Mouse (Mus musculus): ENCODE measurements around the gene Ptbp2. TPM values are rescaled to one million over a fixed set of nuclear protein-coding genes. Genes with fewer than 3 reads are reported as not detected.

Gene Ptbp2
- total RNA-seq (2021) = 100 to 1,000 TPM; 123 to 145 TPM

DNA sequence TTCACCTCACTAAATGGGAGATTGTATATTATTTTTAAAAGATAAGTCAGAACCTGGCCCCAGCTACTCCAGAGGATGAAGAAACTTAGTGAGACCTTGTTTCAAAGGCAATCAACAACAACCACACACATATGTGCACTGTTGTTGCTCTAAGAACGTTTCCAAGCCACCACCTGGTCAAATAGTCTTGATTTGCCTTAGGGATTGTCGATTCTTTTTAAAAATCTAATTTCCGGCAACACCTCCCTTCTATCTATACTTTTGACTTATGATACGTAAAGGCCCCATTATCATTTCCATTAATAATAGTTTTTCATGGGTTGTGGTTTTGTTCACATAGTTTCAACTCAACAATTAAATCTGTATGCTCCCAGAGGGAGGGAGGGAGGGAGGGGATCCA is at the start of gene Ptbp2:
Gene Ptbp2, minus strand, starts transcription at position 101 of the 400 bp plus-strand sequence.
- DNase-seq (ENCODE audit: extremely low spot score in 1 of 2, low spot score in 1 of 2) = no peak

DNA sequence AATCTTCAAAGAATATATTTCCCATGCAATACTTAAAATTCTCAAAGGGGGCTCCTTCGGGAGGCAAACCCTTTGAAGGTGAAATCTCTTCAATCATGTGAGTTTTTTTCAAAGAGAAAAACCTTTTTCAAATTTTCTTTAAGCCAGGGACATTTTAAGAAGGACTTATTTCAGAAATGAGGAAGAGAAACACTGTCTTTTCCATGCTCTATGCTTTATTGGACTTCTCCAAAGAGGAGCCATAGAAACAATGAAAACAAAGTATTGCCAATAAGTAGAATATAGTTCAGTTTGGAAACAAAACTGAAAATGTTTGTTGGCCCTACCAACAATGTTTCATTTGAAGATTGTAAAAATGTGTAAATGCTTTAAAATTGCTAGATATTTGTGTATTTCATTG is 30.4 kb upstream of the Ptbp2 start:
- no peak for DNase-seq (ENCODE audit: extremely low spot score in 1 of 2, low spot score in 1 of 2)

DNA sequence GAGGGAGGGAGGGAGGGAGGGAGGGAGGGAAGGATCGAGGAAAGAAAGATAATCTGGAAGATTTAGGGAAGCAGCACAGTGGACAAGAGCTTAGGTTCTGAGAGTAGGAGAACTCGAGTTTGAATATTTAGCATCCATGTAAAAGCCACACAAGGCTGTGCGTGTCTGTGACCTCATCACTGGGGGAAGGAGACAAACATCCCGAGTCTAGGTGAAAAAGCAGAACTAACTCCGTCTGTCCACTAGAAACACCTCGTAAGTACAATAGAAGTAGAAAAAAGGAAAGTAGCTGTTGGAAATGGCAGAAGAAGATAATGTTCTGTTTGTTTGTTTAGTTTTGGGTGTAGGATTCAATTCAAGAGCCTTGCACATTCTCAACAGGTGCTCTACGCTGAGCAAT is 21.9 kb upstream of the Ptbp2 start:
- DNase-seq (ENCODE audit: extremely low spot score in 1 of 2, low spot score in 1 of 2) = no peak

DNA sequence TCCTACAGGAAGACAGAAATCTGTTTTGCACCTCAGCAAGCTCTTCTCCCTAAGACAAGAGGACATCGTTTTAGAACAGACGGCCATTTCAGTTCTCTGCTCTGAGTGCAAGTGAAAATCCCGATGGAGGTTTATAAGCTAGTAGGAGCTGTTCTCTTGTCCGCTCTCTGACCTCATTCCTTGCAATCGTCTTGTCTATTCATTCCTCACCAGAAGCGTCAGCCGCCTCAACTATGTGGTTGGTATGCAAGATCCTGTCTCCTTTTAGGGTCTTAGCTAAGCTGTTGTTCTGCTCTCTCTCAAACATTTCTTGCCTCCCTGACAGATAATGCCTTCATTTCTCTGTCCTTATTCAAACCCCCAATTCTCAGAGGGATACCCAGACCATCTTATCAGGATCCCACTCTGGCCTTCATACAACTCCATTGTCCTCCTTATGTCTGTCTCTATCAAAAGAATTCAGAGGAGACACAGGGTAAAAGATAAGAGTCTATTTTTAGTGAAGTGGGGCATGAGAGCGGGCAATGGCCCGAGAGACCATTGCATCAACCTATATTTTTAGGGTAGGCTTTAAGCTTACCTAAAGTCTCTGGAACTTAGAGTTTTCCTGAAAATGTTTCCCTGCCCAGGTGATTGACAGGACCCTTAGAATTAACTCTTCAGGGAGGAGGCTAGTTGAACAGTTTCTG is 10.6 kb upstream of the Ptbp2 start:
- no peak for DNase-seq (ENCODE audit: extremely low spot score in 1 of 2, low spot score in 1 of 2)

DNA sequence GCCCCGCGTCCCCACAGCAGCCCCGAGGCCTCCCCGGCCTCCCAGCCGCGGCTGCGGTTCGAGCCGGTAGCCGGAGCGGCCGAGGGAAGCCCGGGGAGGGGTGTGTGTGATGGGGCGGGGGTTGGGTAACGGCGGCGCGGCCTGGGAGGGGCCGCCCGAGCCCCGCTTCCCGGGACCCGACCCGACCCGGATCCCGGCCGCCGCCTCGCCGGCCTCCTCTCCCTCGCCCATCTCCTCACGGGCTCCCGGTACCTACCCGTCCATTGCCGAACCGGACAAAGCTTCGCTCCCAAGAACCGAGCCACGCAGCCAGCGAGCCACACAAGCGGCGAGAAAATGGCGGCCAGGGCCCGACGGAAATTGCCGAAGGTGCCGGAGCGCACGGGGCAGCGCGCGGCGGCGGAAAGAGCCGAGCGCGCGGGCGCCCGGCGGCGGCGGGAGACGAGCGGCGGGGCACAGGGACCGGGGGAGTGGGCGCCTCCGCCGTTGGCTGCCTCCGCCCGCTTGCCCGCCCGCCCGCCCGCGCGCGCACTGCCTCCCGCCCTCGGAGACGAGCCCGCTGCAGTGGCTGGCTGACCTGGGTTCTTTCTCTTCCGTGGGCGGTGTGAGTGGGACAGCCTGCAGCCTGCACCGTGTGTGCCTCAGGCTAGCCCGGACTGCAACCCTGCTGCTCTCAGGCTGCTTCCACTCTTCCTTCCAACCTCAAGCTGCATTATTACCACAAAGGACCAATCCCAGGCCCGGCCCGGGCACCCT is 1.1 kb downstream of the Ptbp2 start:
- DNase-seq (ENCODE audit: extremely low spot score in 1 of 2, low spot score in 1 of 2) = peak; percentile 82 to 89

DNA sequence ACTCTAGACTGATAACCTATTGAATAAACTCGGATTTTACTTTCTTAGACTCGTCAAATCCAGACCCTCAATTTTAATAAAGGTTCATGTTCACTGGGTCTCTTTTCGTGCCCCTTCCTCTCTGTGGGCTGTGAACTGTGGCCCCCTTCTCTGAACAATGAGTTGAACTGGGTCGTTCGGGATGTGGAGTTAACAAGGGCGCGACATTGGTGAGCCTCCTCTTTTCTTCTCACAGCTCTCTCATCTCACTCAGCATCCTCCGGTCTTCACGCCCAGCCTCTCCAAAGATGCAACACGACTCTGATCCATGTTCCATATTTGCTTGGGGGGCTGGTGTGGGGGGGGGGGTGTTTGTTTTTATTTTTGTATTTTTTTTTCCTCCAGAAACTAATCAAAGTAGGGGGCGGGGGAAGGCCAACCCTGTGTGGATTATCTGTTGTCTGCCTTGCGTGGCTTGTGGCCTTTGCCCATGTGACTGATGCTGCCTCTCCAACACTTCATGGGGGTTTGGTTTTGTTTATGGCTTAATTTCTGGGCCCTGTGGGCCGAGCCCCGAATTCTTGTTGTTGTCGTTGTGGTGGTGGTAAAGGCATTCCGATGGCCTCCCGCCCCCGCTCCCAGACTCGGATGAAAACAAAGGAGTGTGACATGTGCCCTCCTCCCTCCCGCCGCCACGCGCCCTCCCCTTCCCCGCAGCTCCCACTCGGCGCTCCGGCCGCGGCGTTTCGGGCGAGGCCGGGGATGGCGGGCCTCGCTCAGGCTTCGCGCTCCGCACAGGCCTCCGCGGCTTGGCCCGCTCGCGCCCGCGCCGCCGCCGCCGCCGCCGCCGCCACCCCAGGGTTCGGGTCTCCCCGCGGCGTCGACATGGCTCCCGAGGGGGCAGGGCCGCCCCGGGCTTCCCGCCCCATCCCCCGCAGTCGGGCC is 2.0 kb downstream of the Ptbp2 start:
- peak; percentile 41 to 59 for DNase-seq (ENCODE audit: extremely low spot score in 1 of 2, low spot score in 1 of 2)

DNA sequence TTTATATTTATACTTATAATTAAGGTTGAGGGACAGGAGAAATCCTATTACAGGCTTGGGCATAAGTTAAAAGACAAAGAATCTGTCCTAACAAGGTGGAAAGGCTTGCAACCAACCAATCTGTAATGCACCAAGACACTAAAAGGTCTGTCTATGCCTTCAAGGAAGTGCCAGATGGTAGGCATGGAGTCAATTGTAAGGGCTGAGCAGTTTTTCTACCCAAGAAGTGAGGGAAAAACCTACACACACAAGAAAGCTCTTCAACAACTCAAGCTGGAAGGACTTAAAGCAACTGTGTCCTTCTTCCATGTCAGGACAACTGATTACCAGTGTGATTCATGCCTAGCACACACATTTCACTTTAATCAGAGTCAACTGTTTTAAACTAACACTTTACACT is 3.4 kb downstream of the Ptbp2 start:
- no peak for DNase-seq (ENCODE audit: extremely low spot score in 1 of 2, low spot score in 1 of 2)

DNA sequence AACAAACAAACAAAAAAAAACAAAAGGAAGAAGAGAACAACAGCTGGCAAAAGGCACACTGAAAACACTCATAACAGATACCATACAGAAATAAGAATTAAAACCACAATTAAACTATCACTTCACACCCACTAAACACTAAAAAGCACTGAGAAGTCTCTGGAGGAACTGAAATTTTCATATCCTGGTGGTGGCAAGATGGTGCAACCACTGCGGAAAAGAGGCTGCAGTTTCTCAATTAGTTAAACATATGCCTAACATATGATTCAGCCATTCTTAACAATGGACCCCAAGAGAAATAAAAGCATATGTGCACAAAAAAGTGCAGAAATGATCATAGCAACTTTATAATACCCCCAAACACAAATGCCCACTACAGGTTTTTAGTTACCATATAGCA is 5.0 kb downstream of the Ptbp2 start:
- no peak for DNase-seq (ENCODE audit: extremely low spot score in 1 of 2, low spot score in 1 of 2)

DNA sequence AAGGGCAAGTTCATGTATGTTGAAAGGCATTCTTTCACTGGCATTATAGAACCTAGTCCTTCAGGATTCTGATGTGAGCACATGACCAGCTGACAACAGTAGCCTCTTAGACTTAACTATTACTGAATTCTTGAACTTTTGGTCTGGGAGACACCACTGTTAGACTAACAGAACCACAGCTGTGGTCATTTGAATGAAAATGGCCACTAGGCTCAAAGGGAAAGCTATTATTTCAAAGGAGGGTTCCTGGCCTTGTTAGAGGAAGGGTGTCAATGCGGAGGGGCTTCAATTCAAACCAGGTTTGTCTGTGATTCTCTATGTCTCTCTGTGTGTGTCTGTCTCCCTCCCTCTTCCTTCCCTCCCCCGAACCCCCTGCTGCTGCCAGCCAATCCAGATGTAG is 5.8 kb downstream of the Ptbp2 start:
- DNase-seq (ENCODE audit: extremely low spot score in 1 of 2, low spot score in 1 of 2) = no peak

DNA sequence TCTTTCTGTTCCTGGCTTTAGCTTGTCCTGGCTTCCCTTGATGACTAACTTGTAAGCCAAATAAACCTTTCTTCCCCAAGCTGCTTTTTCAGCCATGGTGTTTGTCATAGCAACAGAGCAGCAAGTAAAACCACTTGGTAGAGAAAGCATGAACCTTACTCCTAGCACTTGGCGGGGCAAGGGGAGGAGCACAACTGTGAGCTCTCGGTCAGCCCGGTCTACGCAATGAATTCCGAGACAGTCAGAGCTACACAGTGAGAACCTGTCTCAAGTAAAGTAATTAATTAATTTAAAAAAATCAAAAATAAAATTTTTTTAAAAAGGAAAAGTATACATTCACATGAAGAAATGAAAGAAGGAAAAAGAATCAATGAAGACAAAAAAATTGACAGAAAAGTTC is 8.1 kb downstream of the Ptbp2 start:
- no peak for DNase-seq (ENCODE audit: extremely low spot score in 1 of 2, low spot score in 1 of 2)

DNA sequence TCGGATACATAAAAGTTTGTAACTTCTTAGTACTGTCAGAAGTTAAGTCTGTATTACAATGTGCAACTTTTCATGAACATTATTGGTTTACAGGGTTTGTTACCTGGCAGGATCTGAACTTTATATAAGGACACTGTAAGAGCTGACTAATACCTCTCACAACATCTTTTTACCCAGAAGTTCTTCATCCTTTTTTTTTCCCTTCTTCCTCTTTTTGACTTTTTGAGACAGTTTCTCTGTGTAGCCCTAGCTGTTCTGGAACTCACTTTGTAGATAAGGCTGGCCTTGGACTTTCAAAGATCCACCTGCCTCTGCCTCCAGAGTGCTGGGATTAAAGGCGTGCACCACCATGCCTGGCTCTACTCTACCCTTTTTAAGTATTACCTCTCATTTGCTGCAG is 11.5 kb downstream of the Ptbp2 start:
- no peak for DNase-seq (ENCODE audit: extremely low spot score in 1 of 2, low spot score in 1 of 2)

DNA sequence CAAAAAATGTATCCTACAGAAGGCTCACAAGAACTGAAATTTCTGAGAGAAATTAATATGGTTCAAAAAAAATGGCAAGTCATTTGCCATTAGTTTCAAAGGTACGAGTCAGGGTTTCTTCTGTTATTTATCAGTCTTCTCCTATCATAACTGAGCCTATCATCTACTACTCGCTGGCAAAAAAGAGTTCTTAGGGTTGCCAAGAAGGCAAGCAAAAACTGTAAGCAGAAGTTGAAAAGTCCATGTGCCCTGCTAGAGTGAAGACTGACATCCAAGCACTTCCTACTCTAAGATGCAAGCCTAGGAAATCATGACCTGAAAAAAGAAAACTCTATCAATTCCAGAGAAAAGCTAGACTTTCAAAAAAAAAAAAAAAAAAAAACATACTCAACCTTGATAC is 20.5 kb downstream of the Ptbp2 start:
- DNase-seq (ENCODE audit: extremely low spot score in 1 of 2, low spot score in 1 of 2) = no peak

DNA sequence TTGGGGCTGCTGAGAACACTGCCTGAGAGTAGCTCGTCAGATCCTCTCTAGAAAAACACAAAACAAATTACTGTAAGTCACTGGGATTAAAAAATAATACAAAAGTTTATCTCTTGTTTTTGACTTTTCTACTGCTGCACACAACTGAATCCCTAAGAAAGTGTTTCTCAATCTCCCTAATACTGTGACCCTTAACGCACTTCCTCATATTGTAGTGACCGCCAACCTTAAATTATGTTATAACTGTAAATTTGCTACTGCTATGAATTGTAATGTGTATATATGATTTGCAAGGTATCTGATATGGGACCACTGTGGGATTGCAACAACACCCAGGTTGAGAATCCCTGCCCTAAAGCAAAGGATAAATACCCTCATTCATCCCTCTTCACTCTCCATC is 22.5 kb downstream of the Ptbp2 start:
- DNase-seq (ENCODE audit: extremely low spot score in 1 of 2, low spot score in 1 of 2) = no peak

DNA sequence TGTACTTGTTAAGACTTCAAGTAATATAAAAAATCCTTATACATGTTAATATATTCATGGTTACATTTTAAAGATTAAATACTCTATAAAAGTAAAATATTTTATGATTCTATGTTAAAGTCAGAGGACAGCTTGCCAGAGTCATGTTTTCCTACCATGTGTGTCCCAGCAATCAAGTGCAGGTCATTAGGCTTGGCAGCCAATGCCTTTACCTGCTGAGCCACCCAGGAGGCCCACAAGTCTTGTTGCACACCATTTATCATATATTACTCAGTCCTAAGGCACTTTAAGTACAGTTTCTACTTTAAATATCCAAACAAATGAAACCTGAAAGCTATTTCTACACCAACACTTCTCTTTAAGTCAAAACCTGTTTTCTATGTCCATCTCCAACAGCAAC is 30.5 kb downstream of the Ptbp2 start:
- no peak for DNase-seq (ENCODE audit: extremely low spot score in 1 of 2, low spot score in 1 of 2)

DNA sequence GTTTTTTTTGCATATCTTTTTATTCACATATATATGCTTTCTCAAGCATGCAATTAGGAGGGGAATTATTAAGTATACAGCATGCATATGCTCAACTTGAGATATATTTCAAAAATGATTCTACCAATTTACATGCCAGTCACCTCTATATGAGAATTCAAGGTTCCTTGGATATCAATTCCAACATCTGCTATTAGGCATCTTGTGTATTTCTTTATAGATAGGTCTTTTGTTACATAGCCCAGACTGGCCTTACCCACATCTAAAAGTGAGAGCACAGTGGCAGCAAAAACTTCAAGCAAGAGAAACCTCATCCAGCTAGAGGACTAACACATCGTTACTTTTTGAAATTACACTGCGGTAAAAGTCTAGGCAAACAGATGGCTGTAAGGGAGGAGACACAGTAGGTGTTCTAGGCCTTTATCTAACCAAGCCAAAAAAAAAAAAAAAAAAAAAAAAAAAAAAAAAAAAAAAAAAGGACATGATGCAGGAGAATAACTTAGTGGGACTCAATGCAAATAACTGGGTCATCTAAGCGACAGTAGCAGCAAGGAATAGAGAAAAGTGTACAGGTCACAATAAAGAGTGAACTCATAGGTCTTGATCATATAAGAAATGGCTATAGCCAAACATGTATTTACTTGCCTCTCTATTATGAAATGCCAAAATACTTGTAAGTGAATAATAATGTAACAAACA is 34.6 kb downstream of the Ptbp2 start:
- DNase-seq (ENCODE audit: extremely low spot score in 1 of 2, low spot score in 1 of 2) = no peak

DNA sequence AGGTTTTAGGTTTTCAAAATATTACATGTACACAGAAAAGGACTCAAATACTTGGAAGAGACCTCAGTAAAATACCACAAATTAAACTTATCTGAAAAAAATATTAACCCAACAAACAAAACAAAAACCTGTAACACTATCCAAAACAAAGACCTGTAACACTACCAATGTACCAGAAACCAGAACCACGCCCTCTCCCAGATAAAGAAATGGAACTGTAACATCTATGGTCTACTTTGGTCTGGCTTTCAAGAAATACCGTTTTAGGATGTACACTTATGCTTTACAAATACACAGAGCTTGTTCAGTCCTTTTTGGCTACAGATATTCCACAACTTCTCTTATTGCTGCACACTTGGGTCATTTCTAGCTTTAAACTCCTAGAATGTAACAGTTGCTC is 35.1 kb downstream of the Ptbp2 start:
- no peak for DNase-seq (ENCODE audit: extremely low spot score in 1 of 2, low spot score in 1 of 2)

DNA sequence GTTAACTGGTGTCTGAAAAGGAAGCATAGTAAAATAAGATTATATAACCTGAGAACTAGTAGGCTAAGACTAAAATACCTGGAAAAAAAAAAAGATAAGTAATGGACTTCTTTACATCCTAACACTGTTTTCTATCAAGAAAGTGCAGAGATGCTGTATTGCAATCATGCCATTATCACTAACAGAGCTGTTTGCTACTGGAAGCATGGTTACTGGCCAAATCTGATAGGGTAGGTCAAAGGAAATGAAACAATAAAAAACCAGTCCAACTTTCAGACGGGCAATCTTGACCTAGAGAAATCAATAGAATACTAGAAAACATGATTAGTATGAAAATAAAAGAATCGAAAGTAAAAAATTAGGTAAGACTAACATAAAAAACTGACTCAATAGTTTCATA is 37.6 kb downstream of the Ptbp2 start:
- no peak for DNase-seq (ENCODE audit: extremely low spot score in 1 of 2, low spot score in 1 of 2)

DNA sequence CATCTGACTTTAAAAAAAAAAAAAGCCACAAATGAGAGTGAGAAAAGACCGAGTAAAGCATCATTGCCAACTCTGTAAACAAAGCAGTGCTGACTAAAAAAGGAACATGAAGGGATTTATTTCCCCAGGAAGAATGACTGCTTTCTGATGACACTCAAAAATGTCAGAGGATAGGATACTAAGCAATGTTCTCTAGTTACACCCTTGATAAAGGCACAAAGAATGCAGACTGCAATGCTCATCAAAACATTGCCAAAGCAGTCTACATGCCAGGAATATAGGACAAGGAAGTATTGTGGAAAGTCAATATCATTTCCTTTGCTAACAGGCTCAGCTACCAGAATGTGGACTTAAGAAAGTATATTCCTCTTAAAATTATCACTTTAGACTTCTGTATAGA is 38.5 kb downstream of the Ptbp2 start:
- no peak for DNase-seq (ENCODE audit: extremely low spot score in 1 of 2, low spot score in 1 of 2)

DNA sequence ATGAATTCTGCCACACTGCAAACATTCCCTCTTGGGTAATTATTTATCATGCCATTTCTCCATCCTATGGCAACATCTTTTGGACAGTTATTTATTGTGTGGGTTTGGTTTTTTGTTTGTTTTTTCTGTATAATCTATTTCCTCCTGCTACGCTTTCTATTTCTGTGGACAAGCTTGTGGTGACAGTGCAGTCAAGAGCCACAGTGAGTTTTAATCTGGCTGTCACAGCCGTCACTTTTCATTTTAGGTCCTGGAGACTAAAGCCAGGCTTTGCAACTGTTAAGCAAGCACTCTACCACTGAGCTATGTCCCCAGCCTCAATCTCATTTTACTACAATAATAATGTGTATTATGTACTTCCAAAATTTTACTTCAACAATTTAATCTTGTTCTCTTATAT is 54.4 kb downstream of the Ptbp2 start:
- DNase-seq (ENCODE audit: extremely low spot score in 1 of 2, low spot score in 1 of 2) = no peak

DNA sequence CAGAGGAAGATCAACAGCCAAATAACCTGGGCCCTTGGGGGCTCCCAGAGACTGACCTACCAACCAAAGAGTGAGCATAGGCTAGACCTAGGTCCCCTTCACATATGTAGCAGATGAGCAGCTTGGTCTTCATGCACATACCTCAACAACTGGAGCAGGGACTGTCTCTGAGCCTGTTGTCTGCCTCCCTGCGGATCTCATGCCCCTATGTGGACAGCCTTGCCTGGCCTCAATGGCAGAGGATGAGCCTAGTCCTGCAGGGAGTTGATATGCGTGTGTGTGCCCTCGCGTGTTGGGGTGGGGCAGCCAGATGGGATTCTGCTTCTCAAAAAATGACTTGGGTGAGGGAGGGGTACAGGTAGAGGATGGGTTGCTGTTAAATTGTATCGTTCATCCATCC is 72.2 kb downstream of the Ptbp2 start:
- DNase-seq (ENCODE audit: extremely low spot score in 1 of 2, low spot score in 1 of 2) = no peak

DNA sequence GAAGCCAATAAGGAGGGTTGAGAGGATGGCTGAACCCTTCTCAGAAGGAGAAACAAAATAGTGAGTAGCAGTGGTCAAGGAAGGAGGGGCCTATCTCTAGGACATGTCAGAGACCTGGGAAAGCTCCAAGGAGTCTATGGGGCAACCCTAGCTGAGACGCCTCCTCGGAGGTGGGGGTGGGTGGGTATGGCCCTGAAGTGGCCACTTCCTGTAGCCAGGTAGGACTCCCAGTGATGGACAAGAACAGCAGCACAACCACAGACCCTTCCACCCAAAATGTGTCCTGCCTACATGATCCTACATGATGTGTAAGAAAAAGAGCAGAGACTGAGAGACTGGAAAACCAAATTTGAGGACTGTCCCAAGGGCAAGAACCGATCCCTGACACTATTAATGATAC is 72.8 kb downstream of the Ptbp2 start:
- no peak for DNase-seq (ENCODE audit: extremely low spot score in 1 of 2, low spot score in 1 of 2)
